Mouse (Mus musculus) brain, adult 2 months (tissue): Measurements from ENCODE around the gene Gm37240.
"Not testable (repeated sequence)": the region's sequence is repeated elsewhere in the genome, so short reads cannot be mapped to it uniquely, and the experiment has no call there.

Experiments
- DNase-seq: peaks from one replicate; pipeline ENCODE4 v3.0.0; 2011; ENCODE audit warnings: low read depth, low spot score

Gm37240 gene

DNA sequence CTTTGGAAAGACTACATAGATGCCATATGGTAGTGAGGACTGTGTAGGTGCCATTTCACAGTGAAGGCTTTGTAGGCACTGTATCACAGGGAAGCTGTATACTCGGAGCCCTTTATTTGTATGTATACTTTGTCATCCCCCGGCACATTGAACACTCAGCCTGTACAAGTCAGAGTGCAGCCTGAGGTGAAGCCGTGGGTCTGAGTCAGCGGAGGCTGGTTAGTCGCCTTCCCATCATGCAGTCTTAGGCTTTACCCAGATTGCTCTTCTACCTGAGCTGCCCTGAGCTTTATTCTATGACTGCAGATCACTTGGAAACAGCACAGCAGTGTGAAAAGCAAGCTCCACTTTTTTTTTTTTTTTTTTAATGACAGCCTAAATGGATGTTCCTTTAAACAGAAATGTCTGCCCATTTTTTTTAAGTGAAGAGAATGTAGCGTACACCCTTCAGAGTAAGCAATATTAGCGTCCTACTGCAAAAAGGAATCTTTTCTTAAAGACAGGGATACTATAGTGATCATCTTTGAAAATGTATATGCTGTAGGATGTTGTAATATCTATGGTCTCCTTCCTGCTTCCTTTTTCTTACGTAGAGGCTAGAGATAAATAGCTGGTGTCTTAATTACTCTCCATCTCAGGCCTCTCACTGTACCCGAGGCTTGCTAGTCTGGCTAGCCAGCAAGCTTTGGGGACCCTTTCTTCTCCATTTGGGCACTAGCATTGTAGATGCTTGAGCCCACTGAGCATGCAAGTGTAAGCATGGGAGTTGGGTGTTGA is 969.2 kb downstream of the Gm37240 start:
- DNase-seq, result peak; percentile 24

DNA sequence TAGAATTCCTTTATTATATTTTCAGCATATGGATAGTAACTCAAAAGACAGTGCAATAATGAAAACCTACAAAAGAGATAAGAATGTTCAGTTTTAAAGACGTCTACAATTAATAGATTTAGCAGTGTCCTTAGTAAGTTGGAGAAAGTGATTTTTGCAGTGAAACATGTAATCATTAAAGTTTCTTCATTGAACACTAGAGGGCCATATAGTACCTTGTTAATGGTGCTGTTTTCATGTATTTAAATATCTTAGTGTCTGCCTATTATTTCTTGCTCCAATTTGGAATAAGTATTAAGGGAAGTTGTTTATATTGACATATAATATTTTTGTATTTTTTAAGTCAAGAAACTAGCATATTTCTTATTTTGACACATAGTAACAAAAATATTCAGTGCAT is 973.0 kb downstream of the Gm37240 start:
- no peak for DNase-seq

DNA sequence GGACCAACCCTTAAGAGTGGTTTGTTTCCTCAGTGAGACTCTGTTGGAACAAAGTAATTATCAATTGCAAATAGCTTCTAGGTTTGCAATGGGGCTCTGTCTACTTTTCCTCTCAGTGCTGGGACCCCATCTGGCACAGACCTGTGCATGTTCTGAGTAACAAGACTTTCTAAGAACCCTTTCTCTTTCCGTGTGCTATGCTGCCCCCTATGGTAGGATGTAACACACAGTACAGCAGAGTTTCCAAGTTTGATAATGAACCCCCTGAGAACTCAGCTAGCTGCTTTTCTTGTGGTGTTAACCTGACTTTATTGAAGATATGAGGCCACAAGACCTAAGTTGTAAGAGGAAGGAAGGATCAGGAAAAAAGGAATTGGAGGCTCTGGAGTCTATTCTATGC is 980.8 kb downstream of the Gm37240 start:
- peak; percentile 55 for DNase-seq

GRCm38 (mm10) chr3:84897952-84898351 is 989.4 kb downstream of the Gm37240 start:
- DNase-seq, result no peak

DNA sequence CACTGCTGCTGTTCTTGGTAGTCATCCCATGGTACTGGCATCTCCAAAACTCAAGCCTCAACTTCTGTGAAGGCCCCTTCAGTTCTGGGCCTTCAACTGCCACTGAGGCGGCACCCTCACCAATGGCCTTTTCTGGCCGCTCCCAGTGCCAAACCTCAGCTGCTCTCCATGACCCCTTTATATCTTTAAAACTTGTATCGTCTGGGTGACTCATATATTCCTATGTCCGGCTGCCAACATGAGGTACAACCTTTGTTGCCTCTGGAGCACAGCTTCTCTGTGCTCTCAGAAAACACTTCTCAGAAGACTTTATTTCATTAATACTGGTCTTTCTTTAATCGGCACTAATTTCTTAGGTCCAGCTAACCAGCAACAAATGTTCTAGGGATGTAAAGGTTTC is 996.3 kb downstream of the Gm37240 start:
- no peak for DNase-seq

GRCm38 (mm10) chr3:84889648-84890047 is 997.7 kb downstream of the Gm37240 start:
- DNase-seq, result peak; percentile 61

GRCm38 (mm10) chr3:84883817-84884483 is 1003.4 kb downstream of the Gm37240 start:
- DNase-seq, result peak; percentile 11

DNA sequence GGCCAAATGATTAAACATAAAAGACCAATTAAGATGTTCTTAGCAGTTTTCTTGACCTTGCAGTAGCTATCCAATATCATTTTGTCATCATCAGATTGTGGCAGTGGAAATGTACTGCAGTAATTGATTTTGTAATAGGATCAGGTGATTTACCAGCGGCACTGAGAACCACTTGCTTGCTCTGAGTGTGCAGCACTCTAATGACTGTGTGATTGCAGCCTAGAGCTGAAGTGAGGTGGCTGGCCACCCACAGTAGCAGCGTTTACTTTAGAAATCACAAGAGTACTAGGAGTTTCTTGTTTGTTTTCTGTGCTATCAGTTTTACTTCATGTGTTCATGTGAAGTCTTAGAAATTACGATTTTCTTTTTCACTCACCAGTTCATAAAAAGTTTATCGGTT is 1011.1 kb downstream of the Gm37240 start:
- DNase-seq, result peak; percentile 16

DNA sequence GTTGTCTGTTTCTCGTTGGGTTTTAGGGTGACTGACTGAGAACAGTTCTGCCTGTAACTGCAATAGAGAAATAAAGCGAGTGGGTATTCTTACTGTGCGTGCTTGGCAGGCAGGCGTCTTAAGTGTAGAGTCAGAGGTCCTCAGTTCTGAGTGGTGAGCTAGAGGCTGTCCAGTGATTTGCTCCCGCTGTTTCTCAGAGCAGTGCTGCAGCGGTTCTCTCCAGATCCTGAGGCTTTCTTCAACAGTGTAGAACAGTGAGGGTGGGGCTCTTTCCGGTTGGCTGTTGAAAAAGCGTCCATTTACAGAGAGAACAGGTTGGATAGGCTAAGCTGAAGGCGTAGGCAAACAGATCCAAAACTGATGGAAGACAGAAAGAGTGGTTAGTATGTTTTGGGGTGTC is 1012.0 kb downstream of the Gm37240 start:
- peak; percentile 27 for DNase-seq

DNA sequence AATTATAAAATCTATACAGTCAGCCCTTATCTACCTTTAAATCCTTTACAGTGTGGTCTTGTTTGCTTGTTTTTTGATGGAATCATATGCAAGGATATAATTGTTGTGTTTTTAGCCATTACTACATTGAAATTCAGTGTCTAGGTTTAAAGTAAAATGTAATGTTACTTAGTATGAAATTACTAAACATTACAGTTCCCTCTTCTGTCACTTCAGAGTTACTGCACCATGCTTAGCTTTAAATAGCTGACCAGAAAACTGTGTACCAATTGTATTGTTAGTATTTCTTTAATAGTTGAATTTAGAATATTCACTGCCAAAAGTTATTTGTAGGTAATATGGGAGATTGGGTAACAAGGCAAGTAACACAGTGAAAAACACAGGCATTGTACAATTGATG is 1017.2 kb downstream of the Gm37240 start:
- no peak for DNase-seq

DNA sequence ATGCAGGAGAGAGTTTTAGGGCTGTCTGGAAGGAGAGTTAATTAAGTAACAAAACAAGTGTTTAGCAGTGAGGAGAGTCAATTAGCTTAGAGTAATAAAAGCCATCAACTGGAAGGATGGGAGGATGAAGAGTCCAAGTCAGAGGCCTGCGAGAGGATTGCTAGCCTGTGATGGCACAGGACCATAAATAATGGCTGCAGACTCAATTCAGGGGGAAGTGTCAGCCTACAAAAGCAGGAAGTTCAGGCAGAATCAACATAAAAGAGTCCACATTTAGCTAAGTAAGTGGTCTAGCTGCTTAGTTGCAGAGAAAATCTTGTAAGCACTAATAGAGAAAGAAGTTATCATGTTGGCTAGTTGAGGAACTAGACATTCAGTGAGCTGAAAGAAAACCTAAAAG is 1019.3 kb downstream of the Gm37240 start:
- DNase-seq, result no peak

DNA sequence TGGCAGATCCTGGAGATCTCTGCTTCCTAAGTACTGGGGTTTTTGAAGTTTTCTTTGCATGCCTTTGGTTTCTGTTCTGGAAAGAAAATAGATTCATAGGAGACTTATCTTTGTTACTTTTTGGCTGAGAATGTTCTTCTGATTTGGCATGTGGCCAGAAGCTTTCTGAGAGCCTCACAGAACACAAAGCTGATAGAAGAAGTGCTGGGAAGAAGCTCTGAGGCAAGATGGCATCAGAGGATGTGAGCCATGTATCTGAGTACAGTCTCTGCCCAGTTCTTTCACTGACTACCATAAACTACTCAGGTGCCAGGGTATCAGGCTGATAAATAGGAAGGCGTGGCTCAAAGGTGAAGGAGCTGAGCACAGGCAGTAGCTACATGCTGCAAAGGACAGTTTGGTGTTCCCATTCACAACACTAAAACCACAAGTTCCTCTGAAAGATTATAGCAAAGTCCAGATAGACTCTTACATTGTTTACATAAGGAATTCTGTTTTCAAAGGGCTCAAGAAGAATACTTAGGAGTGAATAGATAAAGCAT is 1019.8 kb downstream of the Gm37240 start:
- DNase-seq, result peak; percentile 61

- DNase-seq, result no peak
These were observed 1020.5 kb downstream of the Gm37240 start for GRCm38 (mm10) chr3:84866866-84867265.

- DNase-seq, result no peak
These were observed 1021.6 kb downstream of the Gm37240 start for GRCm38 (mm10) chr3:84865684-84866083.

DNA sequence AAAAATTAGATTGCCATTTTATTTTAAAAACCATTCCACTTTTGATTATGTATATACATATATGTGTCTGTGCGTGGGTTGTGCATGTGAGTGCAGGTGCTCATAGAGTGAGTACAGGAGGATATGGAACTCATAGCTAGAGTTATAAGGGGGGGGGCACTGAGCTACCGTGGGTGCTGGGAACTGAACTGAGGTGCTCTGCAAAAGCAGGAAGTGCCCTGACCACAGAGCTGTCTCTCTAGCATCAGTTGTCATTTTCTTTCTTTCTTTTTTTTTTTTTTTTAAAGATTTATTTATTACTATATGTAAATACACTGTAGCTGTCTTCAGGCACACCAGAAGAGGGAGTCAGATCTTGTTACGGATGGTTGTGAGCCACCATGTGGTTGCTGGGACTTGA is 1025.5 kb downstream of the Gm37240 start:
- not testable (repeated sequence) for DNase-seq

DNA sequence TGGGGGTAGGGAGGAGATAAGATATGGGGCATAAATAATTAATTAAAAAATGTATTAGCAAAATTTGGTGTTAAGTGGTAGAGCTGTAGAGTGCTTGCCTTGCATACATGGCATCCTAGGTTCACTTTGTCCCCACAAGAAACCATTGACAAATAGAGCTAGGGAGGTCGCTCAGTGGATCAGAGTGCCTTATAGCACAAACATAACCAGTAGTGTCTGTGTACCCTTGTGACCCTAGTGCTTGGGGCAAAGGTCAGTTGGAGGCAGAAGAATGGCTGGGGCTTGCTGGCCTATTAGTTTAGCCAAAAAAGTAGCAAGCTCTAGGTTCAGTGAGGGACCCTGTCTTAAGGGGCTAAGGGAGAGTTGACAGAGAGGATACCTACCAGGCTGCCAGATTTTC is 1026.6 kb downstream of the Gm37240 start:
- DNase-seq, result no peak

DNA sequence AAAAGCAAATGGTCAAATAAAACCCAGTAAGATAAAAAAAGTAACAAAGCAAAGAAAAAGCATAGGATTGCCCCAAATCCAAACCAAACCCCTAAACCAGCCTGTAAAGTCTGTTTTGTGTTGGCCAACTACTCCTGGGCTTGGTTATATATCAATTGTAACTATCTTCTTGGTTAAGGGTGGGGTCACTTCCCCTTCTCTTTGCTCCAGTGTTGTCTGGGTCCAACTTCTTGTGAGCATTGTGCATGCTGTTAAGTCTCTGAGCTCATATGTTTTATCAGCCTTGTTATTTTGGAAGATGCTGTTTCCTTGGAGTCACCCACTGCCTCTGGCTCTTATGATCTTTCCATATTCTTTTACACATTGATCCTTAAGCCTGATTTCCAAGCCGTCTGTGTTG is 1032.9 kb downstream of the Gm37240 start:
- DNase-seq, result no peak

DNA sequence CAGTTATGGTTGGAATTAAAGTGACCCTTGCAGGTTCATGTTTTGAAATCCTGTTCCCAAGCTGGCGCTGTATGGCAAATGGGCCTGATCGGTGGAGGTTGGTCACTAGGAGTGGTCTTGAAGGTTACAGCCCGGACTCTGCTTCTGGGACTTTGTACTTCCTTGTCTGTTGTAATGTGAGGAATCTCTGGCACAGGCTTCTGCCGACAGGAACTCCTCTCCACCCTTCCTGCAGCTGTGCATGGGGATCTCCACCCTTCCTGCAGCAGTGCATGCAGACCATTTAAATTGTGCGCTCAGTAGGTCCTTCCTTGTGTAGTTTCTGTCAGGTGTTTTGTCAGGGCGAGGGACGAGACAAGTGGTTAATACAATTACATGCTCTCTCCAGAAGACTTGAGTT is 1034.4 kb downstream of the Gm37240 start:
- DNase-seq, result no peak

DNA sequence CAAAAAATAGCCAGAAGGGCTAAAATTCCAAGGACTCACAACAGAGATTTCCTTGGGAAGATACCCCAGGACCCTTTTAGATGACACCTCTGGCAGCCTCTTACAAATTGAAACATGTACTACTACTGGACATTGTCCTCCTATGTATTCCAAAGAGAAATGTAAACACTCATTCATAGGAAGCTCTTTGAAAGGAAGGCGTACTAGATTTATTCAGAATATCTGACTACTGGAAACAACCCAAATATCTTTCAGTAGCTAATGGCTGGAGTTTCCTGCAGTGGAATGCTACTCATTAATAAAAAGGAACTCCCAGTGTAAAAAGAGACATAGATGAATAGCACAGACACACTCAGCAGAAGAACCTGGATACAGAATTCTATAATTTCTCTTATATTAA is 1035.5 kb downstream of the Gm37240 start:
- DNase-seq, result no peak

DNA sequence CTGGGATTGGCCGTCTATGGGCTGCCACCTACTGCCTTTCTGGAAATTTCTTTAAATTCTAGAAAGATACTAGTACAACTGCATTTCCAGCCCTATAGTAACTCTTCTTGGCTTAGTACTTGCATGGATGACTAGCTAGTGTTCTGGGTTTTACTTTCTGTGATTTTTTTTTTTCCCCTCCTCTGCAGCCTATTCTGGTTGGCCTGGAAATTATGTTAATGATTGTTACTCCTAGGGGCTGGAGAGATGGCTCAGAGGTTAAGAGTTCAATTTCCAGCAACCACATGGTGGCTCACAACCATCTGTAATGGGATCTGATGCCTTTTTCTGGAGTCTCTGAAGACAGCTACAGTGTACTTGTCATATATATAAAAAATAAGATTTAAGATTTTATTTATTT is 1036.9 kb downstream of the Gm37240 start:
- no peak for DNase-seq

DNA sequence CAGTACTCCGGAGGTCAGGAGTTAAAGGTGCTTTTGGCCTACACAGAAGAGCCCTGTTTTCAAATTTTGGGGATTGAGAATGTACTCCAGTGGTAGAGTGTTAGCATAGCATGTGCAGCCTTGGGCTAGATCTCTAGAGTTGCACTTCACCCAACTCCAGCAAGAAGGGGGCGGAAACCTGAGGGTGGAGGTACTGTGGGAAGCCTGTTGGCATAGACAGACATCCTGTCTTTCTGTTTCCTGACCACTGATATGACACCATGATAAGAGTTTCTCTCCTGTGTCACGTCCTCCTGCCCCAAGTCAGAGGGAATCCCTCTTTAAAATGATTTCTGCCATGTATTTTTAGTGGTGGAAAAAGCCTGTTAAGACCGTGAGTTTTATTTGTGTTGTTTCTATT is 1038.5 kb downstream of the Gm37240 start:
- no peak for DNase-seq

GRCm38 (mm10) chr3:84843594-84843993 is 1043.7 kb downstream of the Gm37240 start:
- DNase-seq, result peak; percentile 88

- DNase-seq, result no peak
These were observed 1044.5 kb downstream of the Gm37240 start for GRCm38 (mm10) chr3:84842793-84843192.
